In the genomic region with DNA sequence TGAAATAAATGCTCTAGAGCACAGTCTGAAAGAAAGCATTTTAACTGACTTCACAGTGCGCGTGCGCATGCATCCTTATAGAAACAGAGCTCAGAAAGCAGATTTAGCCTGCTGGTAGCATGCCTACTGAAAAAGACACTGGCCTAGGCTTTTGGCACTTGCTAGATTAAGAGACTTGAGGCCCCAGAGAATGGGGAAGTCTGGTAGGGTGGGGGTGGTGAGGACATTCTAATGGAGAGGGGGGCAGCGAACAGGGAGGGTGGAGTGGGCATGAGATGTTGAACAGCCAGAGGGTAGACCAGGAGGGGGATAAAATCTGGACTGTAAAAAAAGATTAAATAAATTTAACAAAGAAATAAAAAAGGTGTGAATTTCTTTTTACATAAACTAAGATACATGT, we compare ENCODE assay signal across 11 mouse cellular contexts.
"Had no signal": no experiment of that assay in that cellular context is flagged by ENCODE, and none has a peak within 500 bp of the region (broad histone marks: within the 10 kb centered on the region; RNA-seq: fewer than 3 reads in every experiment).

No protein-coding gene starts in this region.

- ATAC-seq: intestine, embryonic 16.5 days; midbrain, embryonic 13.5 days had no signal

- DNase-seq: kidney, adult 18-20 months; kidney, adult 9 months; kidney, postnatal 4 days; liver, embryonic 13.5 days; lung, adult 2 months; lung, postnatal 14 days; retina, postnatal 1 day; right cerebral cortex, postnatal 4 days; thymus, postnatal 25 days had no signal
